Mouse (Mus musculus) forebrain, embryonic 16.5 days (tissue): ENCODE measurements at regions not wholly inside any gene's neighbourhood (a gene's known extent, or its start where the extent isn't known, plus 50 kb on each side); places are given as distances from the start of the nearest gene placed in this dataset.

Source experiments
- ATAC-seq: fragments of 200-750 bp; cut with Nextera tagmentation; 2 replicates; pipeline ENCODE4 v1.8.0; 2017; ENCODE audit warnings: mild to moderate bottlenecking, moderate library complexity
- H3K27ac ChIP-seq: fragments of 300-500 bp; sonication (generic); 2 replicates; pipeline ENCODE4 v1.5.1; 2014; ENCODE audit warnings: low read length, control low read depth
- H3K27me3 ChIP-seq: fragments of 300-500 bp; sonication (generic); replicated peaks from 2 replicates; pipeline ENCODE4 v1.6.1; 2014; ENCODE audit warnings: low read length; ENCODE audit not compliant: control insufficient read depth, insufficient read depth
- H3K36me3 ChIP-seq: fragments of 300-500 bp; sonication (generic); 2 replicates; pipeline ENCODE4 v1.6.1; 2014; ENCODE audit not compliant: control insufficient read depth, insufficient read depth
- H3K4me1 ChIP-seq: fragments of 300-500 bp; sonication (generic); replicated peaks from 2 replicates; pipeline ENCODE4 v1.6.1; 2014; ENCODE audit warnings: low read length; ENCODE audit not compliant: control insufficient read depth, insufficient read depth
- H3K4me2 ChIP-seq: fragments of 300-500 bp; sonication (generic); 2 replicates; pipeline ENCODE4 v1.6.1; 2014; ENCODE audit warnings: mild to moderate bottlenecking, low read length, control low read depth
- H3K4me3 ChIP-seq: fragments of 300-500 bp; sonication (generic); replicated peaks from 2 replicates; pipeline ENCODE4 v1.5.1; 2014; ENCODE audit warnings: mild to moderate bottlenecking, low read length, control low read depth
- H3K9ac ChIP-seq: fragments of 300-500 bp; sonication (generic); replicated peaks from 2 replicates; pipeline ENCODE4 v1.6.1; 2014; ENCODE audit warnings: low read depth, low read length, control low read depth
- H3K9me3 ChIP-seq: fragments of 300-500 bp; sonication (generic); 2 replicates; pipeline ENCODE4 v1.6.1; 2016; ENCODE audit warnings: low read length; ENCODE audit not compliant: control insufficient read depth
- WGBS: fragments of 180-500 bp; shearing (Covaris S2); extraction: QIAGEN DNeasy Blood & Tissue Kit; methylation state at CpG from one replicate; pipeline ENCODE4 v1.1.7; 2014; 5-methylcytosine and 5-hydroxymethylcytosine counted together

GRCm38 (mm10) chr9:116340952-116341351 is 165.8 kb upstream of the Tgfbr2 start:
- no peak overlapping the region for H3K9ac ChIP-seq
- H3K9me3 ChIP-seq = no peaks in the 10 kb centered on the region; the same call in 1 of the 2 replicates
- no peak overlapping the region for H3K4me2 ChIP-seq
- H3K27ac ChIP-seq = no peak overlapping the region
- H3K27me3 ChIP-seq = no peaks in the 10 kb centered on the region
- H3K4me3 ChIP-seq = no peak overlapping the region
- ATAC-seq = no peak
- no peaks in the 10 kb centered on the region for H3K36me3 ChIP-seq
- no peaks in the 10 kb centered on the region for H3K4me1 ChIP-seq

GRCm38 (mm10) chr9:116338729-116339100 is 163.6 kb upstream of the Tgfbr2 start:
- 94% methylated on average over 5 of the region's 5 CpGs for WGBS

GRCm38 (mm10) chr9:116338093-116338728 is 163.1 kb upstream of the Tgfbr2 start:
- H3K27ac ChIP-seq = no peak overlapping the region
- no peaks in the 10 kb centered on the region for H3K27me3 ChIP-seq
- no peaks in the 10 kb centered on the region for H3K4me1 ChIP-seq
- no peak for ATAC-seq
- WGBS = 95% methylated on average over 5 of the region's 5 CpGs
- H3K9me3 ChIP-seq = no peaks in the 10 kb centered on the region; the same call in 1 of the 2 replicates
- H3K4me2 ChIP-seq = no peak overlapping the region
- no peak overlapping the region for H3K4me3 ChIP-seq
- no peak overlapping the region for H3K9ac ChIP-seq
- no peaks in the 10 kb centered on the region for H3K36me3 ChIP-seq

More at GRCm38 (mm10) chr9:116338729-116339100, 163.6 kb upstream of the Tgfbr2 start:
- Histone ChIP-seq H3K4me1 (no peaks in the 10 kb centered on the region), H3K4me3 (no peak overlapping the region), H3K36me3 (no peaks in the 10 kb centered on the region), H3K27me3 (no peaks in the 10 kb centered on the region), H3K4me2 (no peak overlapping the region), H3K9me3 (no peaks in the 10 kb centered on the region; the same call in 1 of the 2 replicates), H3K9ac (no peak overlapping the region), H3K27ac (no peak overlapping the region)
- ATAC-seq = no peak

DNA sequence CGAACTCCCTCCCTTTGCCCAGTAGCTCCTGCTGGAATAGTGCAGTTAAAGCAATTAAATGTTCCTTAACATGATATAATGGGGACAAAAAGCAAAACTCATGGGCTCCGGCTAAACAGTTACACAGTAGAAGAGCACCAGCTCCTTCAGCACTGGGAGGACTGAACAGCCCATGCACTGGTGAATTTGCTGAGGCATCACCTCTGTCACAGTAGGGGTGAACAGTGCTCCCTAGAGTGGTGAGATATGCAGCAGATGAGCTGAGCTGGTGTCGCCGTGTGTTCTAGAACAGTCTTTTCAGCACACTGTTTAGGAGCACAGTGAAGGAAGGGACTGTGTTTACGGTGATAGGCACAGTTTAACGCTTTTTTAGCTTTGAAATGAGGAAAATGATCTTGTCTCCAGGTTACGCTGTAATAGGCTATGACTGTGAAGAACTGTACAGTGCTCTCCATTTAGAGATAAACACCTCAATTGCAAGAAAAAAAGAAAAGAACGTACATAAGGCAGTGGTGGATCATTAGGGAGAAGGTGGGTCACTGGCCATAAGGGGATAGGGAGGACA is 162.4 kb upstream of the Tgfbr2 start:
- Histone ChIP-seq H3K9me3 (no peaks in the 10 kb centered on the region; the same call in 1 of the 2 replicates), H3K4me3 (no peak overlapping the region), H3K27me3 (no peaks in the 10 kb centered on the region), H3K36me3 (no peaks in the 10 kb centered on the region), H3K27ac (no peak overlapping the region), H3K4me2 (no peak overlapping the region), H3K9ac (no peak overlapping the region), H3K4me1 (no peaks in the 10 kb centered on the region)
- ATAC-seq = no peak
- 92% methylated on average over 8 of the region's 8 CpGs for WGBS

DNA sequence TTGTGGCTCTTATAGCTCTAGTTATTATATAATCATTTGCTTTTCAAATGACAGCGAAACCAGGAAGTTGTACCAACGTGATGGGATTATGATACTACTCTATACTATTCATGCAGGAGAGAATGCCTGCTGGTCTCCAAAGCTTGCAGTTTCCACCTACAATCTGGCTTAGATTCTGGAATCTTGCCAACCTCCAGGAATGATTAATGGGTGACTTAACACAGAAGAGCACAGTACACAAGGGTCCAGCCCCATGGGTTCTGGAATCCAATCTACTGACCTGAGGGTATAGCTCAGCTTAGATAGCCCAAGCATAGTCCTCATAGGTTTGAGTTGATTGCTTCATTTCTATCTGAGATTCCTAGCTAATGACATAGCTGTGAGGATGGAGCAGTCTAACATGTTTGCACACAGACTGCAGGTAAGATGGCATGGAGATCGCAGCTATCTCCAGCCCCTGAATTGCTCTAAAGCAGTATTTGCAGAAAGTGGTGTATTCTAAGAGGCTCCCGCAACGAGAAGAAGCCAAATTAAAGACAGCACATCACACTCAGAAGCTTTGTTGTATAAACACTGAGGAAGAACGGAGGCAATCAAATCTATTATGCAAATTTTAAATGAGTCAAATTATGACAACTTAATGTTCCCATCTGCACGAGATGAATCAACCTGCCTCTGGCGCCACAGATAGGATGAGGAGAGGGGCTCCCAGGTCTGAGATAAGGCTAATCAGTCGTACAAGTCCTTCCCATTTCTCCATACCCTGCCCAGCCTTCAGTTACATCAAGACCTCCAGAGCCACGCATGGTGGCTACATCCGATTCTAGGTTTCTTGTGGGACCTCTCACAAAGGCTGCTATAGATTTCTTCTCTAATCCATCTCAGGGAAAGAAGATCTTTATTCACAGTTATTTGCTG is 160.7 kb upstream of the Tgfbr2 start:
- H3K4me2 ChIP-seq = no peak overlapping the region
- no peaks in the 10 kb centered on the region for H3K9me3 ChIP-seq
- H3K9ac ChIP-seq = no peak overlapping the region
- H3K36me3 ChIP-seq = no peaks in the 10 kb centered on the region
- no peaks in the 10 kb centered on the region for H3K27me3 ChIP-seq
- no peak for ATAC-seq
- no peak overlapping the region for H3K4me3 ChIP-seq
- H3K4me1 ChIP-seq = no peaks in the 10 kb centered on the region
- H3K27ac ChIP-seq = no peak overlapping the region
- 78% methylated on average over 11 of the region's 11 CpGs for WGBS

GRCm38 (mm10) chr9:116333956-116334463 is 158.8 kb upstream of the Tgfbr2 start:
- WGBS = 72% methylated on average over 6 of the region's 6 CpGs
- Histone ChIP-seq H3K9ac (no peak overlapping the region), H3K4me1 (no peaks in the 10 kb centered on the region), H3K27me3 (no peaks in the 10 kb centered on the region), H3K36me3 (no peaks in the 10 kb centered on the region), H3K27ac (no peak overlapping the region), H3K4me3 (no peak overlapping the region), H3K9me3 (no peaks in the 10 kb centered on the region), H3K4me2 (no peak overlapping the region)
- no peak for ATAC-seq

GRCm38 (mm10) chr9:116332485-116333118 is 157.4 kb upstream of the Tgfbr2 start:
- WGBS = 93% methylated on average over 5 of the region's 5 CpGs

GRCm38 (mm10) chr9:116331406-116331805 is 156.2 kb upstream of the Tgfbr2 start:
- ATAC-seq = no peak
- Histone ChIP-seq H3K9me3 (no peaks in the 10 kb centered on the region), H3K4me3 (no peak overlapping the region), H3K4me1 (no peaks in the 10 kb centered on the region), H3K27ac (no peak overlapping the region), H3K27me3 (no peaks in the 10 kb centered on the region), H3K4me2 (no peak overlapping the region), H3K9ac (no peak overlapping the region), H3K36me3 (no peaks in the 10 kb centered on the region)
- 75% methylated on average over 2 of the region's 2 CpGs for WGBS

More at GRCm38 (mm10) chr9:116332485-116333118, 157.4 kb upstream of the Tgfbr2 start:
- no peak overlapping the region for H3K27ac ChIP-seq
- H3K4me2 ChIP-seq = no peak overlapping the region
- no peaks in the 10 kb centered on the region for H3K9me3 ChIP-seq
- H3K36me3 ChIP-seq = no peaks in the 10 kb centered on the region
- no peak for ATAC-seq
- no peak overlapping the region for H3K9ac ChIP-seq
- H3K4me1 ChIP-seq = no peaks in the 10 kb centered on the region
- H3K4me3 ChIP-seq = no peak overlapping the region
- no peaks in the 10 kb centered on the region for H3K27me3 ChIP-seq

DNA sequence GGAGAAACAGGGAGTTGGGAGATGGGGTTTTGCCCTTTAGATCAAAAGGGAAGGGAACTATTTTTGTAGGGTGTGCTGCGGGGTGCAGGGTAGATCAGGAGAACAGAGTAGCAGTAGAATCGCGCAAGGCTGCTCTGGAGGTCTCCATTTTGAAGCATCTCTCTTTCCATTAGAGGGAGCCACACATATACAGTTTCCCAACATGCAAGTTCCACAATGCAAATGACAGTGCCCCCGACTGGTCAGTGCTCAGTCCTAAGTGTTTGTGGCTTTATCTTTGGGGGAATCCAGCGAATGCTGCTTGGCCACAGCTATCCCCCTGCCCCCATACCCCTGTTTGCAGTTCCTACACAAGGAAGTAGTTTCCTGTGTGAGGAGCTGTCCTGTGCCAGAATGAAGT is 155.6 kb upstream of the Tgfbr2 start:
- WGBS = 71% methylated on average over 5 of the region's 5 CpGs
- Histone ChIP-seq H3K4me3 (no peak overlapping the region), H3K27me3 (no peaks in the 10 kb centered on the region), H3K27ac (no peak overlapping the region), H3K4me1 (no peaks in the 10 kb centered on the region), H3K9me3 (no peaks in the 10 kb centered on the region), H3K36me3 (no peaks in the 10 kb centered on the region), H3K4me2 (no peak overlapping the region), H3K9ac (no peak overlapping the region)
- ATAC-seq = no peak
